Mouse (Mus musculus) liver (tissue): ENCODE results near the gene Scaf11.

Source experiments
- DNase-seq: peaks from one replicate; pipeline ENCODE4 v3.0.0-alpha.2; 2020; ENCODE audit warnings: mixed read lengths

Gene Scaf11

GRCm38 (mm10) chr15:96395071-96395470 is 65.6 kb downstream of the Scaf11 start:
- no peak for DNase-seq

- no peak for DNase-seq
Measured at GRCm38 (mm10) chr15:96392878-96393277, 67.8 kb downstream of the Scaf11 start.

- DNase-seq: no peak
Measured at GRCm38 (mm10) chr15:96388565-96388964, 72.1 kb downstream of the Scaf11 start.

GRCm38 (mm10) chr15:96382223-96382622 is 78.4 kb downstream of the Scaf11 start:
- DNase-seq: no peak

- no peak for DNase-seq
Measured at GRCm38 (mm10) chr15:96377701-96378100, 82.9 kb downstream of the Scaf11 start.

- no peak for DNase-seq
Measured at GRCm38 (mm10) chr15:96377263-96377662, 83.4 kb downstream of the Scaf11 start.

GRCm38 (mm10) chr15:96376214-96376613 is 84.4 kb downstream of the Scaf11 start:
- DNase-seq: no peak

GRCm38 (mm10) chr15:96373161-96373560 is 87.5 kb downstream of the Scaf11 start:
- DNase-seq: no peak

GRCm38 (mm10) chr15:96372628-96373027 is 88.0 kb downstream of the Scaf11 start:
- DNase-seq: no peak

GRCm38 (mm10) chr15:96371311-96371710 is 89.3 kb downstream of the Scaf11 start:
- DNase-seq: no peak

- no peak for DNase-seq
Measured at GRCm38 (mm10) chr15:96366176-96366963, 94.3 kb downstream of the Scaf11 start.

GRCm38 (mm10) chr15:96365351-96365750 is 95.3 kb downstream of the Scaf11 start:
- no peak for DNase-seq
